ENCODE assay signal across 13 mouse cellular contexts in genomic region chr7:68062849-68063208, GRCm38 (mm10).
DNase-seq lines count a peak whose midpoint lies in the region; ATAC-seq and TF ChIP-seq lines count a peak whose summit lies in the region.
"Had no signal": no experiment of that assay in that cellular context is flagged by ENCODE, and none has a peak within 500 bp of the region (broad histone marks: within the 10 kb centered on the region; RNA-seq: fewer than 3 reads in every experiment).

No protein-coding gene starts in this region.

- ATAC-seq in common myeloid progenitor, adult 5-6 weeks (replicated peaks; ENCODE audit: low read depth, poor library complexity, severe bottlenecking), result peak; percentile 88
- ATAC-seq in erythroid progenitor cell, adult 5-6 weeks (replicated peaks; ENCODE audit: low FRiP score, poor library complexity, severe bottlenecking), result 0 out of 2 replicates have a peak, but pooled peaks have one; percentile 9
- peak; percentile 15; the same call in 1 of the 2 replicates for ATAC-seq in stomach, embryonic 15.5 days (ENCODE audit: insufficient read depth, low FRiP score, low read depth)

- no peaks in the 10 kb centered on the region for H3K9me3 ChIP-seq in stomach, embryonic 15.5 days
- H3K9me3 ChIP-seq: heart, embryonic 15.5 days had no signal

- no peak overlapping the region for H3K4me3 ChIP-seq in lung, adult 2 months (replicated peaks; ENCODE audit: extremely low read depth, low read depth, low read length)
- no peak overlapping the region for H3K4me3 ChIP-seq in stomach, embryonic 15.5 days (replicated peaks)
- H3K4me3 ChIP-seq: heart, embryonic 15.5 days had no signal

- H3K27ac ChIP-seq in stomach, embryonic 15.5 days, result no peak overlapping the region
- H3K27ac ChIP-seq: heart, embryonic 15.5 days; liver, embryonic 14.5 days had no signal

- H3K9ac ChIP-seq in stomach, embryonic 15.5 days, result no peak overlapping the region
- H3K9ac ChIP-seq: heart, embryonic 15.5 days; liver, embryonic 14.5 days had no signal

- no peak overlapping the region for H3K4me2 ChIP-seq in stomach, embryonic 15.5 days
- H3K4me2 ChIP-seq: heart, embryonic 15.5 days had no signal

- peaks cover 12% of the 10 kb centered on the region for H3K4me1 ChIP-seq in lung, adult 2 months (ENCODE audit: control insufficient read depth, insufficient read depth, low read length)
- peaks cover 40% of the 10 kb centered on the region for H3K4me1 ChIP-seq in stomach, embryonic 15.5 days

- no peak for TF ChIP-seq CTCF in lung, adult 2 months (IDR thresholded peaks at IDR 0.05; ENCODE audit: insufficient read depth, low read length)

- TF ChIP-seq POLR2A in lung, adult 2 months (IDR thresholded peaks at IDR 0.05; ENCODE audit: borderline replicate concordance, extremely low read depth, low read depth, low read length), result no peak

- 47% methylated on average over 5 of the region's 5 CpGs for WGBS in lung, adult 2 months
- WGBS in stomach, embryonic 15.5 days, result 46% methylated on average over 5 of the region's 5 CpGs

- DNase-seq in lung, adult 18-20 months, result peak; percentile 38 to 63
- no peak for DNase-seq in lung, adult 2 months
- no peak for DNase-seq in urinary bladder, adult 18-20 months (ENCODE audit: low spot score in 2 of 2)
- DNase-seq in frontal cortex, adult 2 months (ENCODE audit: extremely low spot score in 1 of 2, low spot score in 1 of 2), result no peak
- DNase-seq: adrenal gland, postnatal 10 days; cerebellum, adult 11-12 months; kidney, adult 8-10 months had no signal

- H3K36me3 ChIP-seq in stomach, embryonic 15.5 days, result no peaks in the 10 kb centered on the region
- H3K36me3 ChIP-seq: G1E; heart, embryonic 15.5 days had no signal

- H3K27me3 ChIP-seq in stomach, embryonic 15.5 days (replicated peaks), result no peaks in the 10 kb centered on the region
- H3K27me3 ChIP-seq: heart, embryonic 15.5 days had no signal

Comparison
In these comparisons a context has a peak if more than half of its experiments do, and no peak if none do; other contexts are left out.
1. DNase-seq: peak in lung, adult 18-20 months (2 of 2); none in lung, adult 2 months (single experiment), urinary bladder, adult 18-20 months (0 of 2) and frontal cortex, adult 2 months (0 of 2).
2. ATAC-seq: peak in every context shown above with its lines; median percentile 88 in common myeloid progenitor, adult 5-6 weeks; 15 in stomach, embryonic 15.5 days; 9 in erythroid progenitor cell, adult 5-6 weeks.